Mouse (Mus musculus) CH12.LX (cell line): Measurements from ENCODE around the gene Lama1.

Experiments
- CTCF ChIP-seq, 2 experiments: IDR thresholded peaks in 1 of 2; conservative IDR thresholded peaks in 1 of 2; 2 replicates each; pipeline ENCODE4 v1.5.1; 2011 to 2012; ENCODE audit warnings: low read depth in 2 of 2, low read length in 2 of 2, improper control_type of control experiment in 1 of 2, inconsistent platforms in 1 of 2, mild to moderate bottlenecking in 1 of 2, moderate library complexity in 1 of 2
- ELF1 ChIP-seq: IDR thresholded peaks from 2 replicates; pipeline ENCODE4 v1.6.1; 2014; ENCODE audit warnings: low read depth, mild to moderate bottlenecking, inconsistent platforms, low read length, improper control_type of control experiment
- GABPA ChIP-seq: IDR thresholded peaks from 2 replicates; pipeline ENCODE4 v1.6.1; 2012; ENCODE audit warnings: low read depth, low read length, improper control_type of control experiment, inconsistent platforms; ENCODE audit not compliant: insufficient replicate concordance
- POLR2A ChIP-seq: IDR thresholded peaks from 2 replicates; pipeline ENCODE4 v1.6.1; 2011; ENCODE audit warnings: low read depth, mild to moderate bottlenecking, improper control_type of control experiment, low read length

DNA sequence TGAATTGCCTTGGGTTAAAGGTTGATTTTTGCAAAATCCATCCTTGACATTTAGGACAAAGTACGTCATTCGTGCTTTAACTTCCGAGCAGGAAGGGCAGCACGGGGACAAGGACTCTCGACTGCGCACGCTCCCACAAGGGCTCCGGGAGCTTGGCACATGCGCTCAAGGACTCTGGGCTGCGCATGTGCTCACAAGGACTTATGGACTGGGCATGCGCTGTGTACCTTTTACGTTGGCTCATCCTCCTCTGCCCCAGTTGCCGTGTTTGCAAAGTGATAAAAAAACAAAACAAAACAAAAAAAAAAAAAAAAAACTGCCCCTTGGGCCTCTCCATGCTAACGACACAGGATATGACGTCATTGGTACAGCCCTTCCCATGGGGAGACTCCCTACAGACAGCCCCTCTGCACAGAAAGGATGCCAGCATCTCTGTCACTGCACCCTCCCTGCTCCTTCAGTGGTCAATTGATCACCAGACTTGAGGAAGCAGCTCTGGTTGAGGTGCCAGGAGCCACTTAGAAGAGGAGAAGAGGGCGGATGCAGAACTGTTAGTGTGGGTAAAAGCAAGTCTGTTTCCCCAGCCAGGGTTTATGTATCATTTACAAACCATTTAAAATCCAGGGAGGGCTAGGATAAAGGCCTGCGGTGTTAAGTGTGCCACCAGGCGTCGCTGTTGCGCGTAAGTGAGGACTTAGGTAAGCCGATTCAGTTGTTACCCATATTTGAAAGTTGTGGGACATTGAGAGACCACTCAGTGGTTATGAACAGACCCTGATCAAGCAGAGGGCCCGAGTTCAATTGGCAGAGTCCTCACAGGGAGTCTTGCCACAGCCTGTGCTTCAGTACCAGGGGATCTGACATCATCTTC is 172.9 kb downstream of the Lama1 start:
- no peak for TF ChIP-seq POLR2A
- no peak for TF ChIP-seq ELF1
- TF ChIP-seq GABPA: no peak
- TF ChIP-seq CTCF (conservative IDR thresholded peaks at IDR 0.05 in 1 of 2, IDR thresholded peaks at IDR 0.05 in 1 of 2; ENCODE audit: low read depth in 2 of 2, low read length in 2 of 2): no peak
